Mouse (Mus musculus) spleen, adult 2 months (tissue): Measurements from ENCODE around the gene Cyp27b1. TPM values are rescaled to one million over a fixed set of nuclear protein-coding genes. Genes with fewer than 3 reads are reported as not detected.

ENCODE experiments used
- DNase-seq, 2 experiments: peaks; one replicate each; pipeline versions ENCODE4 v3.0.0 to v3.0.0-alpha.2; 2012 to 2021; ENCODE audit warnings: low spot score in 2 of 2, low read depth in 1 of 2
- H3K27ac ChIP-seq: fragments of 200-500 bp; 2 replicates; pipeline ENCODE4 v1.5.1; 2012; ENCODE audit warnings: low read length, inconsistent platforms; ENCODE audit not compliant: insufficient read depth
- H3K27me3 ChIP-seq: fragments of 200-500 bp; 2 replicates; pipeline ENCODE4 v1.6.1; 2012; ENCODE audit warnings: mild to moderate bottlenecking, moderate library complexity, low read length, inconsistent platforms; ENCODE audit not compliant: control insufficient read depth, insufficient read depth
- H3K36me3 ChIP-seq: fragments of 200-500 bp; 2 replicates; pipeline ENCODE4 v1.6.1; 2012; ENCODE audit warnings: mild to moderate bottlenecking, low read length, inconsistent platforms; ENCODE audit not compliant: control insufficient read depth, insufficient read depth
- H3K4me1 ChIP-seq: fragments of 200-500 bp; 2 replicates; pipeline ENCODE4 v1.6.1; 2011; ENCODE audit warnings: inconsistent platforms; ENCODE audit not compliant: control insufficient read depth, insufficient read depth, insufficient read length
- H3K4me3 ChIP-seq: fragments of 200-500 bp; 2 replicates; pipeline ENCODE4 v1.5.1; 2011; ENCODE audit warnings: mild to moderate bottlenecking, inconsistent platforms; ENCODE audit not compliant: insufficient read depth, insufficient read length; ENCODE audit errors: extremely low read depth
- CTCF ChIP-seq: fragments of 200-500 bp; IDR thresholded peaks from 2 replicates; pipeline ENCODE4 v1.5.1; 2011; ENCODE audit warnings: mild to moderate bottlenecking, inconsistent platforms; ENCODE audit not compliant: insufficient read depth, insufficient read length, insufficient replicate concordance; ENCODE audit errors: extremely low read depth
- POLR2A ChIP-seq: fragments of 200-500 bp; IDR thresholded peaks from 2 replicates; pipeline ENCODE4 v1.6.1; 2011; ENCODE audit warnings: low read depth, low read length, inconsistent platforms
- WGBS: fragments of 180-500 bp; shearing (Covaris S2); methylation state at CpG from one replicate; pipeline ENCODE4 v1.1.7; 2018; 5-methylcytosine and 5-hydroxymethylcytosine counted together
- polyA plus RNA-seq: library from polyadenylated mRNA; depleted of rRNA; stranded (reverse); fragments of >200 nt; gene quantifications from 2 replicates; pipeline ENCODE4 v1.2.3, GENCODE M21; 2012; rRNA removed

Gene Cyp27b1
- polyA plus RNA-seq, result 0.20 and 0.26 TPM in 2 replicates

DNA sequence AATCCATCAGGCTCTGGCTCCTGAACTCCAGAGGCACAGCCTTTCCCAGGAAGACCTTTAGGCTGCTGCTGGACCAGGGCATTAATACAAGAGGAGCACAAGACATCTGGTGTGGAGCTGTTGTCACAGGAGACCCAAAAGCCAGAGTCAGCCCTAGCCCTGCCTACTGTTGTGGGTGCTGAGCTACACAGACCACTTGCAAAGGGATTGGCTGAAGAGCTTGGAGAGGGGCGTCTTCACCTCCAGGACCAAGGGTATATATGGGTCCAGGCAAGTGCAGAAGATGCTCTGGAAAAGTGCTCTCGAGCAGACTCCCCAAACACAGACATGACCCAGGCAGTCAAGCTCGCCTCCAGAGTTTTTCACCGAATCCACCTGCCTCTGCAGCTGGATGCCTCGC lies at the start of gene Cyp27b1:
Gene Cyp27b1, plus strand, starts transcription at position 297 of the 400 bp plus-strand sequence.
- Histone ChIP-seq H3K4me3 (no peak within 1 kb of the TSS), H3K27me3 (no peaks in the 10 kb centered on the region; the same call in 1 of the 2 replicates), H3K27ac (no peak within 1 kb of the TSS), H3K4me1 (peaks cover 5% of the 10 kb centered on the region; the same call in 1 of the 2 replicates), H3K36me3 (peaks cover 3% of the 10 kb centered on the region)
- whole genome bisulfite sequencing, result 53% methylated on average over 5 of the region's 5 CpGs
- no peak for DNase-seq
- TF ChIP-seq POLR2A (no peak), CTCF (no peak)

- Histone ChIP-seq H3K36me3 (peaks cover 12% of the 10 kb centered on the region), H3K4me3 (no peak within 1 kb of the TSS), H3K27ac (no peak within 1 kb of the TSS), H3K27me3 (no peaks in the 10 kb centered on the region), H3K4me1 (no peaks in the 10 kb centered on the region)
- DNase-seq, result no peak
- 85% methylated on average over 5 of the region's 5 CpGs for WGBS
- TF ChIP-seq POLR2A (no peak), CTCF (no peak)
Measured at GRCm38 (mm10) chr10:127000529-127000928, 47.5 kb upstream of the Cyp27b1 start, which contains the start of gene Avil. TSS of gene Avil (plus strand) at chr10:127000709.

GRCm38 (mm10) chr10:127001297-127001696 lies 46.8 kb upstream of the Cyp27b1 start:
- WGBS, result 77% methylated on average over 9 of the region's 9 CpGs
- DNase-seq, result no peak
- TF ChIP-seq POLR2A, result no peak
- TF ChIP-seq CTCF, result no peak

DNA sequence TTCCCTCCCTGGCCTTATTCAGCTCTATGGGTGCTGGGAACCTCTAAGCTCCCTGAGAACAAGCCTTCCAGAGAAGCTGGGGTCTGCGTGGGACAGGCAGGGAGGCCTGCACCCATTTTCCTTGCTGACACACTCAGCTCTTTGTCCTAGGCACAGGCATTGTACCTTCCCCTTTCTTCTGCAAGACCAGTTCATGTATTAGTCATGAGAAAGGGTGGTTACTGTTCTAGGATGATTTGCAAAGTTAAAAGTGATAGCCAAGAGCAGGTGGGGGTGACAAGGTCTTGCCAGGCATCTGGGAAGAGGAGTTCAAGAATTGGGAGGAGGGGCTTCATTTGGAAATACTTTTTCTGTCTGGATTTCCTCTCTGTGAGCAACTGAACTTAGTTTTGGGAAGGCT lies 46.0 kb upstream of the Cyp27b1 start:
- Histone ChIP-seq H3K4me1 (no peaks in the 10 kb centered on the region), H3K36me3 (peaks cover 11% of the 10 kb centered on the region), H3K27me3 (no peaks in the 10 kb centered on the region), H3K27ac (no peak overlapping the region), H3K4me3 (no peak overlapping the region)
- DNase-seq, result no peak
- TF ChIP-seq POLR2A (no peak), CTCF (no peak)
- WGBS, result 78% methylated on average over 1 of the region's 1 CpGs

More at GRCm38 (mm10) chr10:127001297-127001696, 46.8 kb upstream of the Cyp27b1 start:
- Histone ChIP-seq H3K36me3 (peaks cover 11% of the 10 kb centered on the region), H3K27me3 (no peaks in the 10 kb centered on the region), H3K27ac (no peak overlapping the region), H3K4me1 (no peaks in the 10 kb centered on the region), H3K4me3 (no peak overlapping the region)

- WGBS, result 82% methylated on average over 5 of the region's 5 CpGs
- no peaks in the 10 kb centered on the region for H3K4me1 ChIP-seq
- no peak for DNase-seq
- H3K27ac ChIP-seq, result no peak overlapping the region
- H3K36me3 ChIP-seq, result peaks cover 5% of the 10 kb centered on the region; the same call in 1 of the 2 replicates
- H3K27me3 ChIP-seq, result no peaks in the 10 kb centered on the region
- H3K4me3 ChIP-seq, result no peak overlapping the region
- TF ChIP-seq CTCF, result no peak
- no peak for TF ChIP-seq POLR2A
Measured at GRCm38 (mm10) chr10:127002765-127003164, 45.3 kb upstream of the Cyp27b1 start.

GRCm38 (mm10) chr10:127003334-127003733 lies 44.7 kb upstream of the Cyp27b1 start:
- Histone ChIP-seq H3K27ac (no peak overlapping the region), H3K36me3 (no peaks in the 10 kb centered on the region; the same call in 1 of the 2 replicates), H3K27me3 (no peaks in the 10 kb centered on the region), H3K4me3 (no peak overlapping the region), H3K4me1 (no peaks in the 10 kb centered on the region)
- DNase-seq, result no peak
- WGBS, result 87% methylated on average over 8 of the region's 8 CpGs
- TF ChIP-seq CTCF (no peak), POLR2A (no peak)

GRCm38 (mm10) chr10:127003806-127004205 lies 44.2 kb upstream of the Cyp27b1 start:
- Histone ChIP-seq H3K36me3 (no peaks in the 10 kb centered on the region), H3K27me3 (no peaks in the 10 kb centered on the region), H3K4me1 (no peaks in the 10 kb centered on the region), H3K27ac (no peak overlapping the region), H3K4me3 (no peak overlapping the region)
- DNase-seq, result no peak
- TF ChIP-seq POLR2A, result no peak
- 76% methylated on average over 7 of the region's 7 CpGs for WGBS
